Mouse (Mus musculus) macrophage (primary cell): ENCODE data around the gene Tnni1. TPM values are rescaled to one million over a fixed set of nuclear protein-coding genes. Genes with fewer than 3 reads are reported as not detected.

ENCODE experiments used
- H3K27ac ChIP-seq: fragments of 350-480 bp; formaldehyde crosslinking; 2 replicates; pipeline ENCODE4 v1.9.0; 2021
- H3K36me3 ChIP-seq: fragments of 350-480 bp; formaldehyde crosslinking; 2 replicates; pipeline ENCODE4 v1.9.0; 2021; ENCODE audit errors: inconsistent target
- H3K4me3 ChIP-seq: fragments of 350-480 bp; formaldehyde crosslinking; 2 replicates; pipeline ENCODE4 v1.9.0; 2021; ENCODE audit errors: inconsistent target
- H3K79me2 ChIP-seq: fragments of 350-480 bp; formaldehyde crosslinking; 2 replicates; pipeline ENCODE4 v1.9.0; 2021; ENCODE audit errors: inconsistent target
- WGBS: methylation state at CpG from one replicate; pipeline ENCODE4 v1.1.7; 2026; ENCODE audit warnings: inconsistent platforms; ENCODE audit not compliant: missing documents; 5-methylcytosine and 5-hydroxymethylcytosine counted together
- polyA plus RNA-seq: library from polyadenylated mRNA; stranded (reverse); fragments of 250-400 nt; gene quantifications from 3 replicates; pipeline ENCODE4 v1.2.4, GENCODE M21; 2018; ENCODE audit warnings: inconsistent platforms

The Tnni1 gene
- polyA plus RNA-seq, 1 experiment from 2014 or later = not detected

GRCm38 (mm10) chr1:135781220-135781619 lies 2.0 kb downstream of the Tnni1 start:
- Histone ChIP-seq H3K4me3 (no peak overlapping the region), H3K36me3 (no peaks in the 10 kb centered on the region), H3K79me2 (no peaks in the 10 kb centered on the region), H3K27ac (no peak overlapping the region)
- WGBS = 21% methylated on average over 13 of the region's 13 CpGs

- WGBS = 88% methylated on average over 9 of the region's 10 CpGs
- Histone ChIP-seq H3K36me3 (no peaks in the 10 kb centered on the region), H3K4me3 (no peak overlapping the region), H3K79me2 (no peaks in the 10 kb centered on the region), H3K27ac (no peak overlapping the region)
These were observed 3.6 kb downstream of the Tnni1 start for GRCm38 (mm10) chr1:135782816-135783215.

- H3K27ac ChIP-seq = no peak overlapping the region
- no peaks in the 10 kb centered on the region for H3K79me2 ChIP-seq
- WGBS = 49% methylated on average over 2 of the region's 3 CpGs
- no peak overlapping the region for H3K4me3 ChIP-seq
- H3K36me3 ChIP-seq = no peaks in the 10 kb centered on the region
These were observed 8.6 kb downstream of the Tnni1 start for GRCm38 (mm10) chr1:135787799-135788198.

GRCm38 (mm10) chr1:135788708-135789107 lies 9.5 kb downstream of the Tnni1 start:
- WGBS = 15% methylated on average over 8 of the region's 10 CpGs
- no peaks in the 10 kb centered on the region for H3K36me3 ChIP-seq
- no peak overlapping the region for H3K4me3 ChIP-seq
- no peak overlapping the region for H3K27ac ChIP-seq
- no peaks in the 10 kb centered on the region for H3K79me2 ChIP-seq

- Histone ChIP-seq H3K27ac (no peak overlapping the region), H3K79me2 (no peaks in the 10 kb centered on the region), H3K36me3 (no peaks in the 10 kb centered on the region), H3K4me3 (no peak overlapping the region)
- 22% methylated on average over 5 of the region's 5 CpGs for WGBS
These were observed 10.6 kb downstream of the Tnni1 start for GRCm38 (mm10) chr1:135789815-135790214.

- H3K27ac ChIP-seq = no peak overlapping the region
- H3K4me3 ChIP-seq = no peak overlapping the region
- H3K79me2 ChIP-seq = no peaks in the 10 kb centered on the region
- whole genome bisulfite sequencing = 85% methylated on average over 13 of the region's 13 CpGs
- H3K36me3 ChIP-seq = no peaks in the 10 kb centered on the region
These were observed 13.1 kb downstream of the Tnni1 start for GRCm38 (mm10) chr1:135792143-135792939.

- H3K4me3 ChIP-seq = peak overlapping the region; percentile 11; the same call in 1 of the 2 replicates
- no peak overlapping the region for H3K27ac ChIP-seq
- no peaks in the 10 kb centered on the region for H3K36me3 ChIP-seq
- WGBS = 29% methylated on average over 22 of the region's 27 CpGs
- no peaks in the 10 kb centered on the region for H3K79me2 ChIP-seq
These were observed 14.4 kb downstream of the Tnni1 start for GRCm38 (mm10) chr1:135793370-135794215.

- H3K36me3 ChIP-seq = no peaks in the 10 kb centered on the region
- no peak overlapping the region for H3K27ac ChIP-seq
- H3K79me2 ChIP-seq = no peaks in the 10 kb centered on the region
- WGBS = 24% methylated on average over 20 of the region's 20 CpGs
- peak overlapping the region; percentile 11; the same call in 1 of the 2 replicates for H3K4me3 ChIP-seq
These were observed 15.2 kb downstream of the Tnni1 start for GRCm38 (mm10) chr1:135794216-135795134.

GRCm38 (mm10) chr1:135798492-135798891 lies 19.3 kb downstream of the Tnni1 start:
- Histone ChIP-seq H3K27ac (no peak overlapping the region), H3K4me3 (no peak overlapping the region), H3K79me2 (no peaks in the 10 kb centered on the region), H3K36me3 (no peaks in the 10 kb centered on the region)
- 78% methylated on average over 1 of the region's 1 CpGs for WGBS

- no peak overlapping the region for H3K27ac ChIP-seq
- no peak overlapping the region for H3K4me3 ChIP-seq
- H3K79me2 ChIP-seq = no peaks in the 10 kb centered on the region
- 75% methylated on average over 8 of the region's 8 CpGs for WGBS
- H3K36me3 ChIP-seq = no peaks in the 10 kb centered on the region
These were observed 19.9 kb downstream of the Tnni1 start for GRCm38 (mm10) chr1:135799109-135799627.

- H3K4me3 ChIP-seq = no peak overlapping the region
- H3K27ac ChIP-seq = no peak overlapping the region
- no peaks in the 10 kb centered on the region for H3K79me2 ChIP-seq
- no peaks in the 10 kb centered on the region for H3K36me3 ChIP-seq
- WGBS = 73% methylated on average over 8 of the region's 8 CpGs
These were observed 21.1 kb downstream of the Tnni1 start for GRCm38 (mm10) chr1:135800192-135800950.

- H3K4me3 ChIP-seq = no peak overlapping the region
- WGBS = 83% methylated on average over 10 of the region's 10 CpGs
- no peaks in the 10 kb centered on the region for H3K36me3 ChIP-seq
- no peaks in the 10 kb centered on the region for H3K79me2 ChIP-seq
- H3K27ac ChIP-seq = no peak overlapping the region
These were observed 28.3 kb downstream of the Tnni1 start for GRCm38 (mm10) chr1:135807546-135807945.

- H3K79me2 ChIP-seq = no peaks in the 10 kb centered on the region
- WGBS = 91% methylated on average over 2 of the region's 2 CpGs
These were observed 30.9 kb downstream of the Tnni1 start for GRCm38 (mm10) chr1:135810180-135810579.

More at GRCm38 (mm10) chr1:135810180-135810579, 30.9 kb downstream of the Tnni1 start:
- no peak overlapping the region for H3K27ac ChIP-seq
- H3K36me3 ChIP-seq = no peaks in the 10 kb centered on the region
- H3K4me3 ChIP-seq = no peak overlapping the region
